Mouse (Mus musculus): ENCODE results near the gene Tra2a. TPM values are rescaled to one million over a fixed set of nuclear protein-coding genes. Genes with fewer than 3 reads are reported as not detected.

Tra2a gene
- total and polyA plus RNA-seq, 3 experiments, result 55.4 to 120 (median 103) TPM

DNA sequence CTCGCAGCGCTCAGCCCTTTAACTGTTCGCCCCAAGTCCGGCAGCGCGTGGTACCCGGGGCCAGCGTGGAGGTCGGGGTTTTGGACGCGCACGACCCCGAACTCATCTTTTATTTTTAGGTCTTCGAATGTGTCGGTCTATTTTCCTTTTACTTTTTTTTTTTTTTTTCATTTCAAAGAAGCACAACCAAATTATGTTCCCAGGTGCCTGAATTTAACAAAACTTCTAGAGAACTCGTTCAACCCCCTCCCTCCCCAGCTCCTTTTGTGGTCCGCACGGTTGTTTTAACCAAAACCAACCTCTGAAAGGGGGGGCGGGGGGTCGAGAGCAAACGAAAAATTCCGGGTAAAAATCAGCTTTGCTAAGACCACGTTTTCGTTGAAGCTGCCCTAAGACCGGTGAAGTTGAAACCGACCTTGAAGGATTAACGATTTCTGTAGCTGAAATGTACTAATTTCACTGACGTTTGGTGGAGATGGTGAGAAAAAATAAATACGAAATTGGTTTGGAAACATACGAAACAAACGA lies 45.5 kb downstream of the Tra2a start (continued):
- no peak for TF ChIP-seq USF1 (IDR thresholded peaks at IDR 0.05; ENCODE audit: low read depth, low read length)
- no peak for TF ChIP-seq ELF1 (IDR thresholded peaks at IDR 0.05; ENCODE audit: low read depth, low read length)
- TF ChIP-seq ZMIZ1 (IDR thresholded peaks at IDR 0.05; ENCODE audit: low read depth, low read length), result no peak; the same call in 1 of the 2 replicates
- TF ChIP-seq MXI1 (IDR thresholded peaks at IDR 0.05; ENCODE audit: low read depth, low read length), result peak; percentile 96
- TF ChIP-seq RAD21 (IDR thresholded peaks at IDR 0.05; ENCODE audit: low read depth, low read length), result no peak
- no peak for TF ChIP-seq PAX5 (IDR thresholded peaks at IDR 0.05; ENCODE audit: low read length)
- peak; percentile 68; the same call in 1 of the 2 replicates for TF ChIP-seq MAX (IDR thresholded peaks at IDR 0.05; ENCODE audit: low read length)
- TF ChIP-seq CHD1 (IDR thresholded peaks at IDR 0.05; ENCODE audit: low read depth, low read length), result peak; percentile 96
- no peak for TF ChIP-seq SMC3 (IDR thresholded peaks at IDR 0.05; ENCODE audit: low read depth, low read length)
- TF ChIP-seq ZNF384 (IDR thresholded peaks at IDR 0.05; ENCODE audit: low read depth, low read length), result peak; percentile 75; the same call in 1 of the 2 replicates
- peak; percentile 70; the same call in 1 of the 2 replicates for TF ChIP-seq RCOR1 (conservative IDR thresholded peaks at IDR 0.05; ENCODE audit: low read depth, low read length)
- TF ChIP-seq NELFE (IDR thresholded peaks at IDR 0.05; ENCODE audit: low read depth, low read length), result peak; percentile 64; the same call in 1 of the 2 replicates
- TF ChIP-seq EP300 (IDR thresholded peaks at IDR 0.05; ENCODE audit: low read length), result peak; percentile 36; the same call in 1 of the 2 replicates
- TF ChIP-seq BHLHE40 (IDR thresholded peaks at IDR 0.05; ENCODE audit: low read depth, low read length), result peak; percentile 52; the same call in 1 of the 2 replicates
- no peak; the same call in 1 of the 2 replicates for TF ChIP-seq HCFC1 (IDR thresholded peaks at IDR 0.05; ENCODE audit: low read depth, low read length)
- TF ChIP-seq CHD2 (IDR thresholded peaks at IDR 0.05; ENCODE audit: low read length), result no peak
- peak; percentile 81 for TF ChIP-seq POLR2AphosphoS2 (IDR thresholded peaks at IDR 0.05; ENCODE audit: low read depth, low read length)
- TF ChIP-seq E2F4 (IDR thresholded peaks at IDR 0.05; ENCODE audit: insufficient replicate concordance, low read depth, low read length), result 0 out of 2 replicates have a peak, but pooled peaks have one; percentile 21
- TF ChIP-seq CTCF (conservative IDR thresholded peaks at IDR 0.05 in 1 of 2, IDR thresholded peaks at IDR 0.05 in 1 of 2; ENCODE audit: low read depth in 2 of 2, low read length in 2 of 2), result no peak
- peak; percentile 83 for TF ChIP-seq MAZ (IDR thresholded peaks at IDR 0.05; ENCODE audit: low read depth, low read length)
- peak; percentile 6; the same call in 1 of the 2 replicates for TF ChIP-seq TBP (conservative IDR thresholded peaks at IDR 0.05; ENCODE audit: low read depth, low read length)
- TF ChIP-seq ZC3H11A (IDR thresholded peaks at IDR 0.05; ENCODE audit: low read depth, low read length), result no peak

DNA sequence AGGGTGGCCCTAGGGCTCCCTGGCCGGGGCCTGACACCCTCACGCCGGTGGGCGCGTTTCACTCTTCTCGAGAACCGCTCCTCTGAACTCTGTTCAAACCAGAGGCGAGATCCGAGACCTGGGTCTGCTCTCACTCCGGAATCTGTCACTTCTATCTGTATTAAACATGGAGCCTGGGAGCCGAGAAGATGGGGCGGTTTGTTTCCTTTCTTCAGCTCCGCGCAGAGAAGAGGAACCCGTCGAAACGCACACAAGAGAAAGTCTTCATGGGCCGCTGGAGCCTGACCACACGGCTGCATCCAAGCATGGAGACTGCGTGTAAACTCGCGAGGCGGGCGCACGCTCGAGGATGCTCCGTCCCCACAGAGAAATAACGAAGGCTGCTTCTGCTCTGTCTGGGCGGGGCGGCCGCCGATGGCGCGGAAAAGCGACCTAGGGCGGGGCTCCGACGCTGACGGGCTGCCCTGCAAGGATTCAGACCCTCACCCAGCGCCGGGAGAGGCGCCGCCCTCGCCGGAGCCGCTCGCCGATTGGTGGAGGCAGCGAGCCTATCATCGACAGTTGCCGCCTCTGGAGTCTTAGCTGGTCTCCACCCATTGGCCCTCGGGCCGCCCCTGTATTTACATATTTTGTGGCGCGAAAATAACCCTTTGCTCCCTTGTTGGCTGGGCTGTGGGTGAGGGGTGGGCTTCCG lies 46.1 kb downstream of the Tra2a start:
- Histone ChIP-seq H3K9me3 (replicated peaks; ENCODE audit: low read length) (no peaks in the 10 kb centered on the region), H3K4me3 (replicated peaks in 1 of 3; ENCODE audit: low read depth in 2 of 3, low read length in 2 of 3, poor library complexity in 1 of 3) (peak overlapping the region; percentile 64 to 83 (median 74)), H3K27ac (ENCODE audit: insufficient read depth, low read depth) (peak overlapping the region; percentile 87), H3K27me3 (replicated peaks) (peaks cover 7% of the 10 kb centered on the region), H3K4me2 (ENCODE audit: insufficient read depth, low read depth, poor library complexity, severe bottlenecking) (peak overlapping the region; percentile 63), H3K36me3 (replicated peaks in 1 of 2; ENCODE audit: control insufficient read depth in 1 of 2, insufficient read depth in 1 of 2, low read length in 1 of 2) (no peaks in the 10 kb centered on the region), H3K9ac (ENCODE audit: insufficient read depth, low read depth) (peak overlapping the region; percentile 84), H3K79me2 (replicated peaks; ENCODE audit: control insufficient read depth, extremely low read depth, insufficient read depth, poor library complexity, severe bottlenecking) (peaks cover 17% of the 10 kb centered on the region), H3K4me1 (ENCODE audit: control insufficient read depth in 1 of 2, insufficient read depth in 2 of 2) (peaks cover 0 to 8% of the 10 kb centered on the region in 2 experiments; a peak in 2 of 4 replicates)
- dilution Hi-C loops (cut with MboI; ENCODE audit: extremely low pct_ligation_motif_present, extremely low pct_unique_long_range_greater_than_20kb, low sequenced_read_pairs) (no loop called here), in situ Hi-C loops (cut with MboI; ENCODE audit: low pct_ligation_motif_present, low pct_unique_long_range_greater_than_20kb, low sequenced_read_pairs) (no loop called here)
- TF ChIP-seq E2F4 (IDR thresholded peaks at IDR 0.05; ENCODE audit: insufficient replicate concordance, low read depth, low read length), result peak; percentile 97; the same call in 1 of the 2 replicates
- TF ChIP-seq BHLHE40 (IDR thresholded peaks at IDR 0.05; ENCODE audit: low read depth, low read length), result peak; percentile 53
- no peak for TF ChIP-seq USF2 (conservative IDR thresholded peaks at IDR 0.05; ENCODE audit: low read depth, low read length)
- no peak for TF ChIP-seq SMC3 (IDR thresholded peaks at IDR 0.05; ENCODE audit: low read depth, low read length)
- TF ChIP-seq NRF1 (IDR thresholded peaks at IDR 0.05; ENCODE audit: low read depth, low read length), result peak; percentile 65
- TF ChIP-seq TBP (conservative IDR thresholded peaks at IDR 0.05; ENCODE audit: low read depth, low read length), result 0 out of 2 replicates have a peak, but pooled peaks have one; percentile 76
- TF ChIP-seq KAT2A (IDR thresholded peaks at IDR 0.05; ENCODE audit: insufficient replicate concordance, low read length), result no peak
- TF ChIP-seq MXI1 (IDR thresholded peaks at IDR 0.05; ENCODE audit: low read depth, low read length), result 0 out of 2 replicates have a peak, but pooled peaks have one; percentile 2
- no peak; the same call in 1 of the 2 replicates for TF ChIP-seq MAX (IDR thresholded peaks at IDR 0.05; ENCODE audit: low read length)
- TF ChIP-seq CHD1 (IDR thresholded peaks at IDR 0.05; ENCODE audit: low read depth, low read length), result no peak
- TF ChIP-seq ZNF384 (IDR thresholded peaks at IDR 0.05; ENCODE audit: low read depth, low read length), result no peak
- peak; percentile 81 for TF ChIP-seq POLR2A (IDR thresholded peaks at IDR 0.05; ENCODE audit: low read depth, low read length)
- TF ChIP-seq MAZ (IDR thresholded peaks at IDR 0.05; ENCODE audit: low read depth, low read length), result no peak
- peak; percentile 76 for TF ChIP-seq UBTF (IDR thresholded peaks at IDR 0.05; ENCODE audit: low read depth, low read length)
- peak; percentile 64; the same call in 1 of the 2 replicates for TF ChIP-seq CHD2 (IDR thresholded peaks at IDR 0.05; ENCODE audit: low read length)
- DNase-seq (ENCODE audit: extremely low read depth), result peak; percentile 98
